Mouse (Mus musculus) heart, embryonic 14.5 days (tissue): ENCODE measurements around the gene Tex26. TPM values are rescaled to one million over a fixed set of nuclear protein-coding genes. Genes with fewer than 3 reads are reported as not detected.

ENCODE experiments used
- ATAC-seq: fragments of 200-750 bp; cut with Nextera tagmentation; 2 replicates; pipeline ENCODE4 v1.8.0; 2017; ENCODE audit warnings: low read depth, moderate TSS enrichment; ENCODE audit not compliant: insufficient number of reproducible peaks, insufficient read depth, low FRiP score
- H3K27ac ChIP-seq, 2 experiments: fragments of 200-500 bp in 1 of 2; fragments of 300-500 bp in 1 of 2; sonication (generic) in 1 of 2; replicated peaks in 1 of 2; 2 replicates each; pipeline ENCODE4 v1.5.1; 2012 to 2014; ENCODE audit warnings: low read depth in 2 of 2, low read length in 2 of 2, control low read depth in 1 of 2, mild to moderate bottlenecking in 1 of 2, mixed read lengths in 1 of 2; ENCODE audit not compliant: control insufficient read depth in 1 of 2, insufficient read depth in 1 of 2
- H3K27me3 ChIP-seq: fragments of 300-500 bp; sonication (generic); 2 replicates; pipeline ENCODE4 v1.6.1; 2014; ENCODE audit warnings: mild to moderate bottlenecking, low read length, control low read depth; ENCODE audit not compliant: control insufficient read depth, insufficient read depth
- H3K36me3 ChIP-seq: fragments of 300-500 bp; sonication (generic); 2 replicates; pipeline ENCODE4 v1.6.1; 2014; ENCODE audit warnings: mild to moderate bottlenecking, control low read depth, low read length, mixed read lengths; ENCODE audit not compliant: control insufficient read depth, insufficient read depth
- H3K4me1 ChIP-seq, 2 experiments: fragments of 200-500 bp in 1 of 2; fragments of 300-500 bp in 1 of 2; sonication (generic) in 1 of 2; 2 replicates each; pipeline ENCODE4 v1.6.1; 2012 to 2014; ENCODE audit warnings: low read length in 2 of 2, control low read depth in 1 of 2, mixed read lengths in 1 of 2; ENCODE audit not compliant: control insufficient read depth in 2 of 2, insufficient read depth in 2 of 2
- H3K4me2 ChIP-seq: fragments of 300-500 bp; sonication (generic); 2 replicates; pipeline ENCODE4 v1.6.1; 2014; ENCODE audit warnings: mild to moderate bottlenecking, low read length
- H3K4me3 ChIP-seq, 2 experiments: fragments of 200-500 bp in 1 of 2; fragments of 300-500 bp in 1 of 2; sonication (generic) in 1 of 2; 2 replicates each; pipeline ENCODE4 v1.5.1; 2012 to 2014; ENCODE audit warnings: low read length in 2 of 2, mild to moderate bottlenecking in 2 of 2, control low read depth in 1 of 2, low read depth in 1 of 2, moderate library complexity in 1 of 2; ENCODE audit not compliant: control insufficient read depth in 1 of 2, insufficient read depth in 1 of 2
- H3K9ac ChIP-seq: fragments of 300-500 bp; sonication (generic); 2 replicates; pipeline ENCODE4 v1.6.1; 2014; ENCODE audit warnings: mild to moderate bottlenecking, low read length
- H3K9me3 ChIP-seq: fragments of 300-500 bp; sonication (generic); 2 replicates; pipeline ENCODE4 v1.6.1; 2016; ENCODE audit warnings: low read length, control low read depth; ENCODE audit not compliant: control insufficient read depth
- WGBS: fragments of 180-500 bp; shearing (Covaris S2); extraction: QIAGEN DNeasy Blood & Tissue Kit; methylation state at CpG from one replicate; pipeline ENCODE4 v1.1.7; 2014; 5-methylcytosine and 5-hydroxymethylcytosine counted together
- polyA plus RNA-seq: library from polyadenylated mRNA; unstranded; fragments of >200 nt; fragmentation: Nextera tagmentation; extraction: Ambion mirVana; gene quantifications from 2 replicates; pipeline ENCODE4 v1.2.1, GENCODE M21; 2014

The Tex26 gene
- polyA plus RNA-seq, result 0.46 and 0.71 TPM in 2 replicates

DNA sequence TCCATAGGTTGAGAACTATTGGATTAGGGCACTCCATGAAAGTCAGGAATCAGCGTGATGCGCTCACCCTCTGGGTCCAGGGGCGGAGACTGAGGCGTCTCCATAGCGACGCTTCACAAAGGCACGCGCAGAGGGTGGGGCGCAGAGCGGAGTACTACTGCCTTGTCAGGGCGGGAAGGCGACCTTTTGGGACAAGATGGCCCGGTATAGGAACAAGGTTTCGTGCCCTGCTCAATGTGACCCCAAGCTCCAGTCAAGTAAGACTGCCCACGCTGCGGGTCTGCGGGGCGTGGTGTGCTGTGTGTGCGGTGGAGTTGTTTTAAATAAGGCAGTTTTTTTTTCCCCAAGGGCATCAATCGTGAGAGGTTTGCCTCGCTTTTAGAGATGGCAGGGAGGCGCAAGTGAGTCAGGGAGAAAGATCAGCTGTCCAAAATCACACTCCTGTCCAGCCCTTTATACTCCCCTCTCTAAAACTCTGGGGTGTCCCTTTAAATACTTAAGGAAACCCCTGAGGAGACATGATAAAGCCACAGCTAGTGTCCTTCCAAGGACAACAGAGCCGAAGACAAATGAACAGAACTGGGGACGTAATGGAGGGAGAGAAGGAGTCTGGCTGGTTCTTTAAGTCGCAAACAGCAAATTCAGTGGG, at the start of gene Tex26:
Gene Tex26, plus strand, starts transcription at position 130 of the 649 bp plus-strand sequence.
- H3K27me3 ChIP-seq, result no peaks in the 10 kb centered on the region
- H3K4me3 ChIP-seq, result peak within 1 kb of the TSS; percentile 42 to 58
- H3K4me1 ChIP-seq, result peaks cover 5 to 9% of the 10 kb centered on the region in 2 experiments; a peak in 3 of 4 replicates
- H3K36me3 ChIP-seq, result no peaks in the 10 kb centered on the region
- H3K4me2 ChIP-seq, result peak within 1 kb of the TSS; percentile 85
- no peaks in the 10 kb centered on the region for H3K9me3 ChIP-seq
- ATAC-seq, result peak; percentile 75
- peak within 1 kb of the TSS; percentile 66 for H3K9ac ChIP-seq
- under 1% methylated on average over 25 of the region's 25 CpGs for WGBS
- H3K27ac ChIP-seq, result peak within 1 kb of the TSS; percentile 20 to 65

GRCm38 (mm10) chr5:149391574-149392375, 47.7 kb upstream of the Tex26 start:
- Histone ChIP-seq H3K4me3 (no peak overlapping the region), H3K4me2 (peak overlapping the region; percentile 43), H3K27me3 (no peaks in the 10 kb centered on the region), H3K36me3 (no peaks in the 10 kb centered on the region), H3K9ac (no peak overlapping the region), H3K4me1 (peaks cover 16 to 18% of the 10 kb centered on the region in 2 experiments), H3K27ac (peak overlapping the region; percentile 57 to 71), H3K9me3 (peaks cover 6% of the 10 kb centered on the region; the same call in 1 of the 2 replicates)
- no peak for ATAC-seq
- WGBS, result 9% methylated on average over 18 of the region's 18 CpGs

- no peak for ATAC-seq
- Histone ChIP-seq H3K4me1 (peaks cover 16 to 18% of the 10 kb centered on the region in 2 experiments), H3K36me3 (no peaks in the 10 kb centered on the region), H3K9ac (no peak overlapping the region), H3K4me3 (no peak overlapping the region), H3K9me3 (peaks cover 6% of the 10 kb centered on the region; the same call in 1 of the 2 replicates), H3K27me3 (no peaks in the 10 kb centered on the region), H3K27ac (peak overlapping the region in 1 of 2 experiments; percentile 57; a peak in 1 of 4 replicates), H3K4me2 (0 out of 2 replicates have a peak overlapping the region, but pooled peaks have one; percentile 43)
- 51% methylated on average over 6 of the region's 6 CpGs for WGBS
Measured at GRCm38 (mm10) chr5:149392420-149392988, 47.0 kb upstream of the Tex26 start.

DNA sequence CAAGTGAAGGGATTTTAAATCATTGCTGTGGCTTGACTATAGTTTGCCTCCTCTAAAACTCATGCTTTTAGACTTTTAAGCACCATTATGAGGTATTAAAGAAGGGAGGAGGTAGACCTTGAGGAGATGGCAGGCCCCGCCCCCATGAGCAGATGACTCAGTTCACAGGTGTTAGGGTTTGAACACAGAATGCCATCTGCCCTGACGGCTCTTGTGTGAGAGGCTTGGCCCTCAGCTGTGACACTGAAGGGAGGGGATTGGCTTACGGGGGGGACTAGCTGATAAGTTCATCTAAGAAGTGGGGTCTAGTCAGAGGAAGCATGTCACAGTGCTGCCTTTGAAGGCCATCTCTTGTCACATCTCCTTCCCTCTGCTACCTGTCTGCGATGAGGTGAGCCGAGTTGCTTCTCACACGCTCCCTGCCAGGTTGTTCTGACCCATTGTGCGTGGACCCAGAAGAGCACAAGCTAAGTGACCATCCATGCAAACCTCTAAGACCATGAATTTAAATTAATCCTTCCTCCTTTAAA, 37.9 kb upstream of the Tex26 start:
- no peaks in the 10 kb centered on the region for H3K27me3 ChIP-seq
- H3K27ac ChIP-seq, result no peak overlapping the region
- H3K4me3 ChIP-seq, result no peak overlapping the region
- H3K9ac ChIP-seq, result no peak overlapping the region
- no peak overlapping the region for H3K4me2 ChIP-seq
- 76% methylated on average over 7 of the region's 7 CpGs for WGBS
- peaks cover 5% of the 10 kb centered on the region; the same call in 1 of the 2 replicates for H3K9me3 ChIP-seq
- no peaks in the 10 kb centered on the region for H3K36me3 ChIP-seq
- H3K4me1 ChIP-seq, result no peaks in the 10 kb centered on the region; a peak in 1 of 4 replicates
- ATAC-seq, result no peak

DNA sequence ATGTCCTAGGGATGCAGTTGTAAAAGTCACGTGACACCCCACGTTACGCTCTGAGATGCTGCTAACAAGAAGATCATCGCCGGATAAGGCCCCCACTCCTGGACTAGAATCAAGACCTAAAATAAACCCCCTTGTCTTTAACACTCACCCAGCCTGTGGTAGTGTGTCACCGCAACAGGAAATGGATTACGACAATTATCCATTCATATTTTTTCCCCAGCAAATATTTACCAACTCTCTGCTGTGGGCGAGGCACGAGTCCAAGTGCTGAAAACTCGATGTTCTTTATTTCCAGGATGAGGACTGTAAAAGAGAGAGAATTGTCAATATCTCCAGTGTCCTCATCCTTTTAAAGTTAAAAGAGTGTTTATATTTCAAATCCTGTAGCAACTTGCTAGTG, 37.4 kb upstream of the Tex26 start:
- H3K27ac ChIP-seq, result no peak overlapping the region
- no peak for ATAC-seq
- no peaks in the 10 kb centered on the region; a peak in 1 of 4 replicates for H3K4me1 ChIP-seq
- no peak overlapping the region for H3K4me2 ChIP-seq
- H3K9ac ChIP-seq, result no peak overlapping the region
- H3K4me3 ChIP-seq, result no peak overlapping the region
- WGBS, result 80% methylated on average over 10 of the region's 10 CpGs
- peaks cover 5% of the 10 kb centered on the region; the same call in 1 of the 2 replicates for H3K9me3 ChIP-seq
- no peaks in the 10 kb centered on the region for H3K36me3 ChIP-seq
- H3K27me3 ChIP-seq, result no peaks in the 10 kb centered on the region

DNA sequence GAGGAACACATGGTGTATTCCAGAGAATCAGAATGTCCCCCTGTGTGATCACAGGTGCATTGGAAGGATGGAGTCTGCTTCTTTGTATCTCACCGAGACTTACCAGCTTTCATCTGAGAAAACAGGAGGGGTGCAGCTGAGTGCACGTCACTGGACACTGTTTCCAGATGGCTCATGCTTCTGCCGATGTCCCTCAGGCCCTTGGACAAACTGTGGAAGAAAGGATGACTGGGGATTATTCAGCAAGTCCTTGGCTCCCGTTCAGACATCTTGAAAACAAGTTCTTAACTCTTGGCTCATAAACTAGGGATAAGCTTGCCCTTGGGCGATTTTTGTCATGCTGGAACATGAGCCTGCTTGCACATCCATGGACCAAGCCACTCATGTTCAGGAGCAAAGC, 36.1 kb upstream of the Tex26 start:
- peaks cover 8% of the 10 kb centered on the region; the same call in 1 of the 2 replicates for H3K9me3 ChIP-seq
- no peak overlapping the region for H3K4me2 ChIP-seq
- H3K4me1 ChIP-seq, result no peaks in the 10 kb centered on the region; a peak in 1 of 4 replicates
- H3K27ac ChIP-seq, result no peak overlapping the region
- H3K4me3 ChIP-seq, result no peak overlapping the region
- no peaks in the 10 kb centered on the region for H3K36me3 ChIP-seq
- no peak overlapping the region for H3K9ac ChIP-seq
- WGBS, result 68% methylated on average over 5 of the region's 5 CpGs
- no peak for ATAC-seq
- no peaks in the 10 kb centered on the region for H3K27me3 ChIP-seq

GRCm38 (mm10) chr5:149404710-149405109, 34.8 kb upstream of the Tex26 start:
- no peak overlapping the region for H3K4me2 ChIP-seq
- ATAC-seq, result no peak
- H3K4me1 ChIP-seq, result no peaks in the 10 kb centered on the region; a peak in 1 of 4 replicates
- no peak overlapping the region for H3K9ac ChIP-seq
- no peak overlapping the region for H3K4me3 ChIP-seq
- no peaks in the 10 kb centered on the region for H3K36me3 ChIP-seq
- no peak overlapping the region for H3K27ac ChIP-seq
- H3K9me3 ChIP-seq, result peaks cover 8% of the 10 kb centered on the region; the same call in 1 of the 2 replicates
- no peaks in the 10 kb centered on the region for H3K27me3 ChIP-seq
- WGBS, result 76% methylated on average over 5 of the region's 5 CpGs
